Mouse (Mus musculus) lung, adult 2 months (tissue): ENCODE measurements around the gene Clec4n. TPM values are rescaled to one million over a fixed set of nuclear protein-coding genes. Genes with fewer than 3 reads are reported as not detected.

ENCODE experiments used
- DNase-seq: peaks from one replicate; pipeline ENCODE4 v3.0.0; 2022
- H3K4me1 ChIP-seq: fragments of 200-500 bp; 2 replicates; pipeline ENCODE4 v1.6.1; 2011; ENCODE audit warnings: low read length; ENCODE audit not compliant: control insufficient read depth, insufficient read depth
- H3K4me3 ChIP-seq: fragments of 200-500 bp; replicated peaks from 2 replicates; pipeline ENCODE3; 2011; ENCODE audit warnings: low read depth, mild to moderate bottlenecking, control low read depth, low read length; ENCODE audit errors: extremely low read depth
- CTCF ChIP-seq: fragments of 200-500 bp; IDR thresholded peaks from 2 replicates; pipeline ENCODE4 v1.5.1; 2011; ENCODE audit warnings: mild to moderate bottlenecking, low read length, control low read depth; ENCODE audit not compliant: insufficient read depth
- POLR2A ChIP-seq: fragments of 200-500 bp; IDR thresholded peaks from 2 replicates; pipeline ENCODE4 v1.6.1; 2011; ENCODE audit warnings: low read depth, mild to moderate bottlenecking, control low read depth, low read length, borderline replicate concordance; ENCODE audit errors: extremely low read depth
- WGBS: fragments of 180-500 bp; shearing (Covaris S2); methylation state at CpG from one replicate; pipeline ENCODE4 v1.1.7; 2018; 5-methylcytosine and 5-hydroxymethylcytosine counted together
- polyA plus RNA-seq: library from polyadenylated mRNA; depleted of rRNA; stranded (reverse); fragments of >200 nt; gene quantifications from 2 replicates; pipeline ENCODE4 v1.2.3, GENCODE M21; 2012

Clec4n gene
- polyA plus RNA-seq, 1 experiment = 9.8 TPM

- no peak overlapping the region for H3K4me3 ChIP-seq
- TF ChIP-seq POLR2A (no peak), CTCF (no peak)
- DNase-seq = no peak
- no peaks in the 10 kb centered on the region for H3K4me1 ChIP-seq
These were observed 23.1 kb downstream of the Clec4n start for GRCm38 (mm10) chr6:123252735-123253134.

DNA sequence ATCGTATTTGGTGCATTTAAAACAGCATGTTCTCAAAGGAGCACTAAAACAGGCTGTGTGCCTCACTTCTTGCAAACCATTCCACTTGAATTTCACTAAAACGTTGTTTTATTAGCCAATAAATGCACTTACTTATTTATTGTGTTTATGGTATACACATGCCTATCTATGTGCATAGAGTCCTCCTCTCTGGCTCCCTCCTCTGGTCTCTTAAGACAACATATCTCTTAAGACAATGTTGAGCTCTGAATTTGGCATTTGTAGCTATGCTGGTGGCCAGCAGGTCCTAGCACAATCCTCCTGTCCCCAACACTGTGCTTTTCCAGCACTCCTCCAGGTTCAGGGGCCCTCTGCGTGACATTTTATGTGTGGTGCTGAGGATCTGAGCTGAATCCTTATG lies 29.3 kb downstream of the Clec4n start:
- DNase-seq = no peak
- H3K4me1 ChIP-seq = no peaks in the 10 kb centered on the region
- WGBS = 69% methylated on average over 3 of the region's 3 CpGs
- no peak for TF ChIP-seq POLR2A
- no peak for TF ChIP-seq CTCF
- H3K4me3 ChIP-seq = no peak overlapping the region

GRCm38 (mm10) chr6:123259889-123260603 lies 30.4 kb downstream of the Clec4n start:
- Histone ChIP-seq H3K4me1 (no peaks in the 10 kb centered on the region), H3K4me3 (no peak overlapping the region)
- TF ChIP-seq POLR2A (no peak), CTCF (no peak)
- WGBS = 78% methylated on average over 4 of the region's 4 CpGs
- DNase-seq = no peak

GRCm38 (mm10) chr6:123260868-123261267 lies 31.2 kb downstream of the Clec4n start:
- no peak for DNase-seq
- TF ChIP-seq POLR2A (no peak), CTCF (no peak)
- no peaks in the 10 kb centered on the region for H3K4me1 ChIP-seq
- 77% methylated on average over 1 of the region's 1 CpGs for WGBS
- no peak overlapping the region for H3K4me3 ChIP-seq

- Histone ChIP-seq H3K4me1 (no peaks in the 10 kb centered on the region), H3K4me3 (no peak within 1 kb of the TSS)
- TF ChIP-seq POLR2A (no peak), CTCF (no peak)
- DNase-seq = no peak
- 62% methylated on average over 4 of the region's 4 CpGs for WGBS
These were observed 32.0 kb downstream of the Clec4n start, which contains the start of gene Clec4d for GRCm38 (mm10) chr6:123261555-123262161. Clec4d (plus strand) TSS chr6:123262111.

GRCm38 (mm10) chr6:123264194-123264593 lies 34.6 kb downstream of the Clec4n start:
- H3K4me1 ChIP-seq = no peaks in the 10 kb centered on the region
- 82% methylated on average over 3 of the region's 3 CpGs for WGBS
- no peak overlapping the region for H3K4me3 ChIP-seq
- DNase-seq = no peak
- TF ChIP-seq POLR2A (no peak), CTCF (no peak)

- no peak for TF ChIP-seq POLR2A
- no peak for TF ChIP-seq CTCF
These were observed 36.2 kb downstream of the Clec4n start for GRCm38 (mm10) chr6:123265809-123266208.

GRCm38 (mm10) chr6:123266945-123267344 lies 37.3 kb downstream of the Clec4n start:
- no peak for TF ChIP-seq CTCF
- TF ChIP-seq POLR2A = no peak
- no peak for DNase-seq

More at GRCm38 (mm10) chr6:123265809-123266208, 36.2 kb downstream of the Clec4n start:
- 81% methylated on average over 4 of the region's 4 CpGs for WGBS
- H3K4me3 ChIP-seq = no peak overlapping the region
- DNase-seq = no peak
- no peaks in the 10 kb centered on the region for H3K4me1 ChIP-seq

DNA sequence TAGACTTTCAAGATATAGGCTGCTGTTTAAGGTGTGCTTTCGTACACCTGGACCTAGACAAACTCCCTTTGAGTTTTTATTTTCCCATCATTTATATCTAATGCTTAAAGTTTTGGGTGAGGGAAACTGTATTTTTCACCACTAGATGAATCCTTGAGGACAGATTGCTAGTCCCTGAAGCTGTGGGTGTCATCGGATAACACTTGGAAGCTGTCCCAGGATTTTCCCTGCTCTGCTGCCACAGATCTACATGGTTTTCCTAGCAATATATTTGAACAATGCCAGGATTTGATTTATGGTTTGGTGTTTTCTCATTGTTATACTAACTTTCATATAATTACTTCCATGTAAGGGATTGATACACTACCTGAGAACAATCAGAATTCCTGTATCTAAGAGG lies 49.8 kb downstream of the Clec4n start:
- TF ChIP-seq POLR2A = no peak
- TF ChIP-seq CTCF = no peak

More at GRCm38 (mm10) chr6:123266945-123267344, 37.3 kb downstream of the Clec4n start:
- no peaks in the 10 kb centered on the region for H3K4me1 ChIP-seq
- H3K4me3 ChIP-seq = no peak overlapping the region
- 66% methylated on average over 5 of the region's 5 CpGs for WGBS

DNA sequence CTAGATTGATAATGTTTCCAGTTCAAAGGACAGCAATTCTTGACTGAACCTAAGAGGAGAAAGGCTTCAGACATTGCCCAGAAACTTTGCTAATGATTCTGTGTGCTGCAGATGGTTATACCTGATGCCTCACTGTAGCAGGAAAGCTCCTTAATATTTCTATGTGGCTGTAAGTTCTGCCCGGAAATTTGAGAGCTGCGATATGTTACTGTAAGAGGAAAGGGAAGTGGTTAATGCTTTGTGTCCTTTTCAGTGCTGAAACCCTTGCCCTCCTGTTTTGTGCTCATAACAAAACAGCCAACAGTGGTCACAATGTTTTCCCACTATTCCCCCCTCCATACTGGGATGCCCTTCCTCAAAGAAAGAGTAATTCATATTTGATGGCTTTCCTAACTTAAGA lies 56.7 kb downstream of the Clec4n start:
- 71% methylated on average over 2 of the region's 2 CpGs for WGBS
- Histone ChIP-seq H3K4me1 (no peaks in the 10 kb centered on the region), H3K4me3 (no peak overlapping the region)
- DNase-seq = no peak
- TF ChIP-seq POLR2A (no peak), CTCF (no peak)

More for the DNA sequence above, 49.8 kb downstream of the Clec4n start:
- no peaks in the 10 kb centered on the region for H3K4me1 ChIP-seq
- DNase-seq = no peak
- H3K4me3 ChIP-seq = no peak overlapping the region
- WGBS = 79% methylated on average over 2 of the region's 2 CpGs
